Mouse (Mus musculus): ENCODE results near the gene Slc25a45. TPM values are rescaled to one million over a fixed set of nuclear protein-coding genes. Genes with fewer than 3 reads are reported as not detected.

The Slc25a45 gene
- polyA plus RNA-seq, 1 experiment from 2014 or later = 4.0 TPM

DNA sequence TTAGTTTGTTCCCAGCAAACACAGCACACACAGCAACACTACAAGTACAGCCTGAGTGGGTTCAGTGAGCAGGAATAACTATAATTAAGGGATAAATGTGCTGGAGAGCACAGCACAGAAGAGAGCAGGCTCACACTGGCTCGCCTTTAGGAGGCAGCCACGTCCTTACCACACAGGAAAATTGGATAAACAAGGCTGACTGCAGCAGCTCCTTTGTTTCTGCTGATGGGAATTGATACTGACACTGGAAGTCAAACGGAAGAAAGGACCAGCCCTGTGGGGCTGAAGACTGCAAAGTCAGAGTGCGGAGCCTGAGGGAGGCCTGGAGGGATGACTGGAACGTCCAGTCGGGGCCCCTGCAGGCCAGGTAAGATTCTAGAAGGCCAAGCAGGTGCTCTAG, 32.6 kb downstream of the Slc25a45 start:
- H3K4me3 ChIP-seq (ENCODE audit: low read depth, low read length) = no peak overlapping the region
- 36% methylated on average over 6 of the region's 6 CpGs for WGBS
- no peak overlapping the region for H3K9ac ChIP-seq (ENCODE audit: low read depth, low read length)

DNA sequence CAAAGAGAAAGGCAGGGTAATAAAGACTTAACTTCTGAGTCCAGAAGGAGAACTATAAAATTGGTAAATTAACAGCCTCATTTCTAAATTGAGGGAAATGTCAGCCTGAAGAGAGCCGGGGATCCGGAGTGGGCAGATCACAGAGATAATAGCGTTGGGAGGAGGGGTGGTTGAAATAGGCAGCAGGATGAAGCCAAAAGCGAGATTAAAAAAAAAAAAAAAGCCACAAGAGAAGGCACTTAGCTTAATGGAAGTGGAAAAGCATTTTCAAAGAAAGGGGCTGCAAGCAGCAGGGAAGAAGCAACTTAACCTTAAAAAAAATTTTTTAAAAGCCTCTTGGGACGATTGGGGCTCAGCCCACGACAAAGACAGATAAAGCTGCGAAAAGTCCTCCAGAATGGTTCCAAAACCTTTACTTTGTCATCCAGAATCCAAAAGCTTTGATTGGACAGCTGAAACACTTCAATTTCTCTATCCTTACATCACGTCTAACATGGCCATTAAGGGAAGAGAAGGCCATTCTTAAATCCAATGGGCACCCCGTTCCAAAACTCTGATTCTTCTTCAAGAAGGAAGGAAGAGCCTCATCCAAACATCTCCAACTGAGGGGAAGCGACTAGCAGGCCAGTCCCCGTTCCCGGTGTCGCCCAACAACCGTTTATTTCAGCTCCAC, 34.0 kb downstream of the Slc25a45 start:
- peak overlapping the region; percentile 89 for H3K4me2 ChIP-seq (replicated peaks; ENCODE audit: low read depth)
- no peaks in the 10 kb centered on the region for H3K9me3 ChIP-seq (ENCODE audit: control insufficient read depth)
- peak overlapping the region; percentile 92 for H3K9ac ChIP-seq (ENCODE audit: low read depth, low read length)
- peak overlapping the region; percentile 79 for H3K4me3 ChIP-seq (ENCODE audit: low read depth, low read length)
- peak overlapping the region; percentile 67 for H3K27ac ChIP-seq (ENCODE audit: low read depth, low read length)
- H3K36me3 ChIP-seq (ENCODE audit: control insufficient read depth, insufficient read depth) = peaks cover 5% of the 10 kb centered on the region
- 3% methylated on average over 14 of the region's 14 CpGs for WGBS
- TF ChIP-seq CTCF (IDR thresholded peaks at IDR 0.05; ENCODE audit: low read depth) = no peak
- no peaks in the 10 kb centered on the region for H3K27me3 ChIP-seq (replicated peaks; ENCODE audit: control insufficient read depth, insufficient read depth, low read length)
- no peak for ATAC-seq
- H3K4me1 ChIP-seq (replicated peaks; ENCODE audit: control insufficient read depth, insufficient read depth, low read length) = 0 out of 2 replicates have a peak, but pooled peaks cover 11% of the 10 kb centered on the region

More for the DNA sequence above, 32.6 kb downstream of the Slc25a45 start:
- Histone ChIP-seq H3K9me3 (ENCODE audit: control insufficient read depth) (no peaks in the 10 kb centered on the region), H3K27ac (ENCODE audit: low read depth, low read length) (0 out of 2 replicates have a peak overlapping the region, but pooled peaks have one; percentile 8), H3K27me3 (replicated peaks; ENCODE audit: control insufficient read depth, insufficient read depth, low read length) (no peaks in the 10 kb centered on the region), H3K36me3 (ENCODE audit: control insufficient read depth, insufficient read depth) (peaks cover 18% of the 10 kb centered on the region), H3K4me1 (replicated peaks; ENCODE audit: control insufficient read depth, insufficient read depth, low read length) (0 out of 2 replicates have a peak, but pooled peaks cover 11% of the 10 kb centered on the region), H3K4me2 (replicated peaks; ENCODE audit: low read depth) (peak overlapping the region; percentile 89; the same call in 1 of the 2 replicates)
- TF ChIP-seq CTCF (IDR thresholded peaks at IDR 0.05; ENCODE audit: low read depth) = peak; percentile 40; the same call in 1 of the 2 replicates
- ATAC-seq = no peak

DNA sequence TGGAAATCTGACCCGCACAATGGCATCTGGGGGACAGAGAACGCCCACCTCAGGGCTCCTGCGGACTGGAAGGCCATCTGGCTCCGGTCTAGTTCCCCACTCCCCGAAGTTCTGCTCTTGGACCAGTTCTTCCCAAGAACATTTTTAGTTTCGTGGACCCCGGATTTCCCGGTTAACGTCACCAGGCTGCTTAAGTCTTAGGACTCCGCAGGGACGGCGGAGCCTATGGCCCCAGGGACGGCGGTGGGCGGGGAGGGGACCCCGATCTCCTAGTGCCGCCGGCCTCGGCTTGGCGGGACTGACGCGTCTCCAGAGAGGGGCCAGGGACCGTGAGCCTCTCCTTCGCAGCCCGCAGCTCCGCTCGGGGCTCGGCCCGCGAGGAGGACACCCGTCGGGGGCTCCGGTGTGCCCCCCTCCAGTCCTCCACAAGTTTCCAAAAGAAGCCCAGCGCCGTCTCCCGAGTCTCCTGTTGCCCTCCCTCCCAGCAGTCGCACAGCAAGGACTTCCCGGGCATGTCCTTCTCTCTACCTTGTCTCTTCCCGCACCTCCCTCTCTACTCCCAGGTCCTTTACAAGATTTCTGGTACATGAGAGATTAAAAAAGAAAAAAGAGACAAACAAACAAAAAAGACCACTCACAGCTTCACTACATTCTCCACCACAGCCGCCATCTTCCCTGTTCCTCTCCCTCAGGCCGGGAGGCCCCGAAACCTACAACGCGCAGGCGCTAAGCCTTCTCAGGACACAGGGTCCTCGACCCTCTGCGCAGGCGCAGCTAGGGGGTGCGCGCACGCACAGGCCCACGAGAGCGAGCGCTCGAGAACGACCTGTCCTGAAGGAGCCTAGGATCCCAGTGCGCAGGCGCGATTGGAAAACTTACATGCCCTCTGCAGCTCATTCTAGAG, 34.7 kb downstream of the Slc25a45 start:
- H3K36me3 ChIP-seq (ENCODE audit: control insufficient read depth, insufficient read depth) = peaks cover 6% of the 10 kb centered on the region
- H3K9me3 ChIP-seq (ENCODE audit: control insufficient read depth) = no peaks in the 10 kb centered on the region
- peak overlapping the region; percentile 79 for H3K4me3 ChIP-seq (ENCODE audit: low read depth, low read length)
- no peaks in the 10 kb centered on the region for H3K27me3 ChIP-seq (replicated peaks; ENCODE audit: control insufficient read depth, insufficient read depth, low read length)
- under 1% methylated on average over 59 of the region's 59 CpGs for WGBS
- peak; percentile 97 for ATAC-seq
- TF ChIP-seq CTCF (IDR thresholded peaks at IDR 0.05; ENCODE audit: low read depth) = peak; percentile 47
- H3K4me2 ChIP-seq (replicated peaks; ENCODE audit: low read depth) = peak overlapping the region; percentile 89
- H3K9ac ChIP-seq (ENCODE audit: low read depth, low read length) = peak overlapping the region; percentile 92
- 0 out of 2 replicates have a peak, but pooled peaks cover 11% of the 10 kb centered on the region for H3K4me1 ChIP-seq (replicated peaks; ENCODE audit: control insufficient read depth, insufficient read depth, low read length)
- H3K27ac ChIP-seq (ENCODE audit: low read depth, low read length) = peak overlapping the region; percentile 67

DNA sequence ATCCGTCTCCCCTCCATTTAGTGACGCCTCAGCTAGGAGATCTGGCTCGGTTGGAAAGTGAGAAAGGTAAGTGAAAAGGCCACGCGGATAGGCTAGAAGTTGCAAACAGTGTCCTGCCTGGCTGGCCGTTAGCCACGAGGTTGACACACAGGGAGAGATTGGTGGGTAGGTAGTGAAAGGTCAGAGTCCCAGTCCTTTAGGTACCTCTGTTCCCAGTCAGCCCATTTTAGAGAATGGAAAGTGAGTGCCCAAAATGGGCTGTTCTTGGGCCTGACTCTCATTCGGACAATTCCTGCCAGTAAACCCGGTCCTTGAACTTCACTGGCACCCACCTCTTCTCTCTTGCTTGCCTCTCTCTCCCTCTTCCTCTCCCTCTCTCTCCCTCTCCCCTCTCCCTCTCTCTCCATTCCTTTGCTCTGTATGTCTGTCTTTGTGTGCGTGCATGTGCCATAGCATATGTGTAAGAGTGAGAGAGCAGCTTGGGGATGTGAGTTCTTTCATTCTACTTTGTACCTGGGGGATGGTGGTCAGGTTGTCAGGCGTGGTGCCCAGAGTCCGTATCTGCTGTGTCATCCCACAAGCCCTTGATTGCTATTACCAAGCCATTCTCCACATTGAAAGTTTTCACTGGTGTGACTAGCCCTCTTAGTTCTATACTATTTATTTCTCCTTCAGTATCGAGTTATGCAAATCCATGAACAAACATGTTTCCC, 35.6 kb downstream of the Slc25a45 start, which contains the start of gene Dpf2:
TSS of gene Dpf2 (minus strand) at position 4 of the 713 bp plus-strand sequence.
- no peaks in the 10 kb centered on the region for H3K27me3 ChIP-seq (replicated peaks; ENCODE audit: control insufficient read depth, insufficient read depth, low read length)
- H3K9me3 ChIP-seq (ENCODE audit: control insufficient read depth) = no peaks in the 10 kb centered on the region
- ATAC-seq = no peak
- H3K36me3 ChIP-seq (ENCODE audit: control insufficient read depth, insufficient read depth) = peaks cover 14% of the 10 kb centered on the region
- TF ChIP-seq CTCF (IDR thresholded peaks at IDR 0.05; ENCODE audit: low read depth) = no peak
- H3K4me1 ChIP-seq (replicated peaks; ENCODE audit: control insufficient read depth, insufficient read depth, low read length) = 0 out of 2 replicates have a peak, but pooled peaks cover 11% of the 10 kb centered on the region
- H3K27ac ChIP-seq (ENCODE audit: low read depth, low read length) = peak within 1 kb of the TSS; percentile 67
- H3K9ac ChIP-seq (ENCODE audit: low read depth, low read length) = peak within 1 kb of the TSS; percentile 92
- H3K4me2 ChIP-seq (replicated peaks; ENCODE audit: low read depth) = peak within 1 kb of the TSS; percentile 89
- peak within 1 kb of the TSS; percentile 79 for H3K4me3 ChIP-seq (ENCODE audit: low read depth, low read length)
- WGBS = 13% methylated on average over 13 of the region's 13 CpGs

DNA sequence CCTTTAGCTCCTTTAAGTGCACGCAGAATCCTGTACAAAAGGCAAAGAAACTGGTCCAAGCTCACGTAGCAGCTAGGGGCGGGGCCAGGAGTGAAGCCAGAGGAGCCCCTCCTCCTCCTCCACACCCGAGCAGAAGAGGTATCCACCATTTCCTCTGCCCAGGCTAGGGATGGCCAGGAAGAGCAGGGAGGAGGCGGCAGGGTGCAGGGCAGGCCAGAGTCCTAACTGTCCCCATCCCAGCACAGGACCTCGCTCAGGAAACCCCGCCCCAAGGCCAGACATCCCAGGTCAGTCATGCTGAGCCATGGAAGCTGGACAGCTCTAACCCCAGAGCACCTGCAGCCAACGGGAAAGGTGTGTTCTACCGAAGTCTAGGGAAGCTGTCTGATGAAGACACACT, 44.1 kb downstream of the Slc25a45 start:
- Histone ChIP-seq H3K4me2 (replicated peaks; ENCODE audit: low read depth) (peak overlapping the region; percentile 40), H3K4me3 (ENCODE audit: low read depth, low read length) (no peak overlapping the region), H3K27ac (ENCODE audit: low read depth, low read length) (no peak overlapping the region; the same call in 1 of the 2 replicates), H3K4me1 (replicated peaks; ENCODE audit: control insufficient read depth, insufficient read depth, low read length) (no peaks in the 10 kb centered on the region; the same call in 1 of the 2 replicates), H3K27me3 (replicated peaks; ENCODE audit: control insufficient read depth, insufficient read depth, low read length) (no peaks in the 10 kb centered on the region), H3K36me3 (ENCODE audit: control insufficient read depth, insufficient read depth) (peaks cover 35% of the 10 kb centered on the region), H3K9me3 (ENCODE audit: control insufficient read depth) (no peaks in the 10 kb centered on the region), H3K9ac (ENCODE audit: low read depth, low read length) (no peak overlapping the region)
- no peak for TF ChIP-seq CTCF (IDR thresholded peaks at IDR 0.05; ENCODE audit: low read depth)
- ATAC-seq = no peak
- 24% methylated on average over 9 of the region's 9 CpGs for WGBS
